Mouse (Mus musculus) MEL (cell line): Measurements from ENCODE around the gene Pigq. TPM values are rescaled to one million over a fixed set of nuclear protein-coding genes. Genes with fewer than 3 reads are reported as not detected.

Experiments
- DNase-seq: peaks from one replicate; pipeline ENCODE4 v3.0.0; 2011; ENCODE audit warnings: low read depth, low spot score
- H3K27ac ChIP-seq: 2 replicates; pipeline ENCODE4 v1.5.1; 2012; ENCODE audit warnings: low read depth, mild to moderate bottlenecking, control low read depth, low read length, moderate library complexity; ENCODE audit not compliant: control insufficient read depth
- H3K27me3 ChIP-seq, 2 experiments: fragments of 150-350 bp in 1 of 2; sonication (generic) in 1 of 2; 2 replicates each; pipeline ENCODE4 v1.6.1; 2012; ENCODE audit warnings: low read length in 2 of 2, mild to moderate bottlenecking in 2 of 2, improper control_type of control experiment in 1 of 2, moderate library complexity in 1 of 2; ENCODE audit not compliant: insufficient read depth in 2 of 2, control insufficient read depth in 1 of 2
- H3K36me3 ChIP-seq, 2 experiments: 2 replicates each; pipeline ENCODE4 v1.6.1; 2012 to 2014; ENCODE audit warnings: low read length in 2 of 2, improper control_type of control experiment in 1 of 2, inconsistent platforms in 1 of 2, mild to moderate bottlenecking in 1 of 2; ENCODE audit not compliant: insufficient read depth in 2 of 2, control insufficient read depth in 1 of 2
- H3K4me1 ChIP-seq, 2 experiments: fragments of 150-350 bp in 1 of 2; sonication (generic) in 1 of 2; 2 replicates each; pipeline ENCODE4 v1.6.1; 2012; ENCODE audit warnings: low read length in 2 of 2, improper control_type of control experiment in 1 of 2, mild to moderate bottlenecking in 1 of 2; ENCODE audit not compliant: insufficient read depth in 2 of 2, control insufficient read depth in 1 of 2
- H3K4me3 ChIP-seq, 2 experiments: fragments of 150-350 bp in 1 of 2; sonication (generic) in 1 of 2; 2 replicates each; pipeline ENCODE4 v1.5.1; 2012; ENCODE audit warnings: low read depth in 2 of 2, low read length in 2 of 2, mild to moderate bottlenecking in 2 of 2, moderate library complexity in 2 of 2, control low read depth in 1 of 2, improper control_type of control experiment in 1 of 2; ENCODE audit not compliant: control insufficient read depth in 1 of 2, insufficient read depth in 1 of 2
- H3K79me2 ChIP-seq: 2 replicates; pipeline ENCODE4 v1.6.1; 2012; ENCODE audit warnings: mild to moderate bottlenecking, low read length, moderate library complexity; ENCODE audit not compliant: control insufficient read depth, poor library complexity, insufficient read depth
- H3K9ac ChIP-seq: 2 replicates; pipeline ENCODE4 v1.6.1; 2012; ENCODE audit warnings: low read depth, mild to moderate bottlenecking, control low read depth, low read length, moderate library complexity; ENCODE audit not compliant: control insufficient read depth, poor library complexity, severe bottlenecking
- H3K9me3 ChIP-seq: fragments of 150-350 bp; sonication (generic); replicated peaks from 2 replicates; pipeline ENCODE4 v1.6.1; 2012; ENCODE audit warnings: mild to moderate bottlenecking, low read length, improper control_type of control experiment, moderate library complexity; ENCODE audit not compliant: insufficient read depth
- BHLHE40 ChIP-seq: IDR thresholded peaks from 2 replicates; pipeline ENCODE4 v1.6.1; 2012; ENCODE audit warnings: low read depth, mild to moderate bottlenecking, inconsistent platforms, low read length, improper control_type of control experiment, borderline replicate concordance
- CHD1 ChIP-seq: IDR thresholded peaks from 2 replicates; pipeline ENCODE4 v1.6.1; 2012; ENCODE audit warnings: low read depth, mild to moderate bottlenecking, inconsistent platforms, low read length, improper control_type of control experiment
- E2F4 ChIP-seq: IDR thresholded peaks from 2 replicates; pipeline ENCODE4 v1.6.1; 2011; ENCODE audit warnings: low read depth, low read length, improper control_type of control experiment, borderline replicate concordance
- ELF1 ChIP-seq: IDR thresholded peaks from 2 replicates; pipeline ENCODE4 v1.6.1; 2014; ENCODE audit warnings: low read depth, mild to moderate bottlenecking, inconsistent platforms, low read length, improper control_type of control experiment, moderate library complexity
- EP300 ChIP-seq, 2 experiments: IDR thresholded peaks; 2 replicates each; pipeline ENCODE4 v1.6.1; 2011; ENCODE audit warnings: improper control_type of control experiment in 2 of 2, low read length in 2 of 2, low read depth in 1 of 2, mild to moderate bottlenecking in 1 of 2
- ETS1 ChIP-seq: IDR thresholded peaks from 2 replicates; pipeline ENCODE4 v1.6.1; 2012; ENCODE audit warnings: low read depth, mild to moderate bottlenecking, inconsistent platforms, low read length, improper control_type of control experiment, moderate library complexity
- GATA1 ChIP-seq: IDR thresholded peaks from 2 replicates; pipeline ENCODE4 v1.6.1; 2011; ENCODE audit warnings: low read depth, low read length, improper control_type of control experiment
- JUND ChIP-seq: IDR thresholded peaks from 2 replicates; pipeline ENCODE4 v1.6.1; 2011; ENCODE audit warnings: low read depth, mild to moderate bottlenecking, improper control_type of control experiment, low read length
- MAFK ChIP-seq: IDR thresholded peaks from 2 replicates; pipeline ENCODE4 v1.6.1; 2011; ENCODE audit warnings: low read depth, mild to moderate bottlenecking, low read length, improper control_type of control experiment, borderline replicate concordance
- MAX ChIP-seq: IDR thresholded peaks from 2 replicates; pipeline ENCODE4 v1.6.1; 2011; ENCODE audit warnings: low read length, improper control_type of control experiment
- MEF2A ChIP-seq: IDR thresholded peaks from 2 replicates; pipeline ENCODE4 v1.6.1; 2014; ENCODE audit warnings: low read depth, mild to moderate bottlenecking, inconsistent platforms, low read length, improper control_type of control experiment; ENCODE audit not compliant: poor library complexity, insufficient replicate concordance, severe bottlenecking; ENCODE audit errors: extremely low read depth
- MXI1 ChIP-seq: IDR thresholded peaks from 2 replicates; pipeline ENCODE4 v1.6.1; 2011; ENCODE audit warnings: mild to moderate bottlenecking, low read depth, low read length, improper control_type of control experiment
- NRF1 ChIP-seq: IDR thresholded peaks from 2 replicates; pipeline ENCODE4 v1.6.1; 2014; ENCODE audit warnings: low read depth, mild to moderate bottlenecking, inconsistent platforms, low read length, improper control_type of control experiment, moderate library complexity; ENCODE audit not compliant: poor library complexity, insufficient read depth, severe bottlenecking
- POLR2A ChIP-seq, 2 experiments: IDR thresholded peaks; 2 replicates each; pipeline ENCODE4 v1.6.1; 2011 to 2012; ENCODE audit warnings: low read length in 2 of 2, mild to moderate bottlenecking in 2 of 2, control low read depth in 1 of 2, improper control_type of control experiment in 1 of 2, low read depth in 1 of 2, moderate library complexity in 1 of 2; ENCODE audit not compliant: control insufficient read depth in 1 of 2, insufficient read depth in 1 of 2, poor library complexity in 1 of 2
- POLR2AphosphoS2 ChIP-seq: IDR thresholded peaks from 2 replicates; pipeline ENCODE4 v1.6.1; 2011; ENCODE audit warnings: low read length, improper control_type of control experiment
- POLR2AphosphoS5 ChIP-seq: IDR thresholded peaks from 2 replicates; pipeline ENCODE4 v1.6.1; 2012; ENCODE audit warnings: low read depth, borderline replicate concordance, mild to moderate bottlenecking, inconsistent platforms, low read length, moderate library complexity, mixed read lengths
- RAD21 ChIP-seq: IDR thresholded peaks from 2 replicates; pipeline ENCODE4 v1.6.1; 2011; ENCODE audit warnings: mild to moderate bottlenecking, low read depth, low read length, improper control_type of control experiment
- SIN3A ChIP-seq: IDR thresholded peaks from 2 replicates; pipeline ENCODE4 v1.6.1; 2012; ENCODE audit warnings: low read length, improper control_type of control experiment, inconsistent platforms
- TCF12 ChIP-seq: IDR thresholded peaks from 2 replicates; pipeline ENCODE4 v1.6.1; 2014; ENCODE audit warnings: low read depth, mild to moderate bottlenecking, inconsistent platforms, low read length, improper control_type of control experiment, moderate library complexity
- UBTF ChIP-seq: IDR thresholded peaks from 2 replicates; pipeline ENCODE4 v1.6.1; 2012; ENCODE audit warnings: low read depth, mild to moderate bottlenecking, inconsistent platforms, low read length, improper control_type of control experiment, moderate library complexity, borderline replicate concordance; ENCODE audit not compliant: insufficient read depth
- USF2 ChIP-seq, 2 experiments: IDR thresholded peaks; 2 replicates each; pipeline ENCODE4 v1.6.1; 2011 to 2012; ENCODE audit warnings: improper control_type of control experiment in 2 of 2, low read length in 2 of 2, borderline replicate concordance in 1 of 2, inconsistent platforms in 1 of 2, low read depth in 1 of 2, mild to moderate bottlenecking in 1 of 2; ENCODE audit not compliant: insufficient read depth in 1 of 2
- ZC3H11A ChIP-seq: IDR thresholded peaks from 2 replicates; pipeline ENCODE4 v1.6.1; 2012; ENCODE audit warnings: low read depth, mild to moderate bottlenecking, inconsistent platforms, low read length, improper control_type of control experiment
- ZKSCAN1 ChIP-seq: IDR thresholded peaks from 2 replicates; pipeline ENCODE4 v1.6.1; 2012; ENCODE audit warnings: low read depth, mild to moderate bottlenecking, inconsistent platforms, low read length, improper control_type of control experiment, moderate library complexity
- ZMIZ1 ChIP-seq: IDR thresholded peaks from 2 replicates; pipeline ENCODE4 v1.6.1; 2012; ENCODE audit warnings: low read depth, mild to moderate bottlenecking, inconsistent platforms, low read length, improper control_type of control experiment, moderate library complexity
- polyA plus RNA-seq, 2 experiments: library from polyadenylated mRNA; stranded (reverse) in 1 of 2; unstranded in 1 of 2; fragments of >175 nt in 1 of 2; fragments of >200 nt in 1 of 2; gene quantifications; 2 replicates each; pipeline versions ENCODE4 v1.2.1 to v1.2.4; 2012; ENCODE audit warnings: low replicate concordance in 2 of 2, low read depth in 1 of 2; ENCODE audit not compliant: insufficient read length in 2 of 2, insufficient read depth in 1 of 2, missing spikeins in 1 of 2
- total RNA-seq: library from RNA; depleted of rRNA; stranded (reverse); fragments of 300-350 nt; gene quantifications from 2 replicates; pipeline ENCODE4 v1.2.3, GENCODE M21; 2012

Gene Pigq
- total and polyA plus RNA-seq, 3 experiments = 67.8 to 825 (median 193) TPM

DNA sequence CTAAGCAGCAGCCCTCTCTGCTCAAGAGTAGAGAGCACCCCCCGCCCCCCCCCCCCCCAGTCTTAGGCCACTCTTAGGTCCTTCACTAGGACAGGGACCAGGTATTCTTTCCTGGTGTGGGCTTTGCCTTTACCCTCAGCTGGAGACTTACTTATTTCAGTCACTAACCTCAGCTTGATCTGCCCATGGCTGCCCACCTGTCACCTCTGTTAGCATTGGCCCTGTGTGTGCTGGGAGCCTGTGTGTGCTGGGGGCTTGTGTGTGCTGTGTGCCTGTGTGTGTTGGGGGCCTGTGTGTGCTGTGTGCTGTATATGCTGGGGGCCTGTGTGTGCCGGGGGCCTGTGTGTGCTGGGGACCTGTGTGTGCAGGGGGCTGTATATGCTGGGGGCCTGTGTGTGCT lies 9.9 kb upstream of the Pigq start:
- Histone ChIP-seq H3K9me3 (no peaks in the 10 kb centered on the region), H3K4me3 (no peak overlapping the region), H3K36me3 (no peaks in the 10 kb centered on the region; a peak in 1 of 4 replicates), H3K27me3 (no peaks in the 10 kb centered on the region), H3K9ac (no peak overlapping the region), H3K4me1 (no peaks in the 10 kb centered on the region), H3K27ac (no peak overlapping the region), H3K79me2 (no peaks in the 10 kb centered on the region)
- DNase-seq = no peak
- TF ChIP-seq TCF12 (no peak), MAX (no peak), NRF1 (no peak), CHD1 (no peak), ZMIZ1 (no peak), JUND (no peak)

DNA sequence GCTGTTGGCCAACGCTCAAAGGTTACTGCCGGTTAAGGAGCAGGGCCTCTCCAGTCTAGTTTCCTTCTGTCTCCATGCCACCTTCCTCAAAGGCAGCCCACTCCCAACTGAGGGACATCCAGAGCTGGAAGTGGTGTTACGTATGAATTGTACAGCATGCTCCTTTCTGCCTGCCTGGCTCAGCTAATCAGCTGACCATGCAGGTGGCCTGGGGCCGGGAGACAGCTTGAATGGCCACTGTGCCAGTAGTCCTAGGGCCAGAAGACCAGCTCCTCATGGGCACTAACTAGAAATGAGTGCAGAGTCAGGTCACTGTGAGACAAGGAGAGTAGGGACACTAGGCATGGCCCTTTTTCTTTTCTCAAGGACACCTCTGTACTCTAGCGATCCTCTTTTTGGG lies 8.4 kb upstream of the Pigq start:
- H3K9me3 ChIP-seq = no peaks in the 10 kb centered on the region
- TF ChIP-seq BHLHE40 (no peak), USF2 (IDR thresholded peaks at IDR 0.05; ENCODE audit: borderline replicate concordance in 1 of 2, insufficient read depth in 1 of 2, low read depth in 1 of 2, low read length in 2 of 2) (no peak), POLR2A (IDR thresholded peaks at IDR 0.05; ENCODE audit: control insufficient read depth in 1 of 2, insufficient read depth in 1 of 2, low read depth in 1 of 2, low read length in 2 of 2, poor library complexity in 1 of 2) (no peak), ZMIZ1 (no peak), RAD21 (no peak), ELF1 (no peak), SIN3A (no peak), ZC3H11A (no peak), TCF12 (no peak), POLR2AphosphoS2 (no peak)
- no peaks in the 10 kb centered on the region for H3K27me3 ChIP-seq
- no peak overlapping the region for H3K27ac ChIP-seq
- no peaks in the 10 kb centered on the region; a peak in 1 of 4 replicates for H3K36me3 ChIP-seq
- no peak overlapping the region for H3K9ac ChIP-seq
- no peak overlapping the region for H3K4me3 ChIP-seq
- no peaks in the 10 kb centered on the region for H3K79me2 ChIP-seq
- no peaks in the 10 kb centered on the region for H3K4me1 ChIP-seq
- no peak for DNase-seq

DNA sequence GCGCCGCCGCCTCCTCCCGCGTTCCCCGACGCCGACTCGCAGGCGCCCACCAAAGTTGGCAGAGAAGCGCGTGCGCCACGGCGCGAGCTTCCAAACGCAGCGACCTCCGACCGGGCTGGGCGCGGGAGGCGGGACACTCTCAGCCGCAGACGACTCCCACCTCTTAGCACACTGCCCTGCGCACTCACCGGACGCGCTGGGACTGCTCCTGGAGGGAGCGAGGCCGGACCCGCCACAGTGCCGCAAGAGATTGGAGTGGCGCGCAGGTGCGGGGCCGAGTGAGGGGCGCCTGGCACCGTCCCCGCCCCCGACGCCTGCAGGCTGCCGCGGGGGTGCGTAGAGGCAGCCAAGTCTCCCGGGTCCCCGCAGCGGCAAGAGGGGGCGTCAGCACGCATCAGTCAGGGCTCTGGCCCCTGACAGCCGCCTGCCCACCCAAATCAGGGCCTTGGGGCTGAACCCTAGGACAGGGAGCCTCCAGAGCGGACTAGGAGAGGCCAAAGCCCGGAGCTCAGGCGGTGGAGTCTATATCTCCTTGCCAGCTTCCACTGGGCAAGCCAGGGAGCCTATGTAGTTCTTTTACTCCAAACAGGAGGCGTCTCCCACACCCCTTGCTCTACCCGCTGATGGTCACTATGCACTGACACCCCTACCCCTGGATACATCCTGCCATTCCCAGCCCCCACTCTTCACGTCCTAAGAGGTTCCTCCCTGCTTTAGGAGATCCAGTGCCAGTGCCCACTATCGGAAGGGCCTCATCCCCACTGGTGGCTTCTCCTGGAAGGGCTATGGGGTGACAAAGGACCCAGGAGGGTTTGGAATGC lies 7.3 kb upstream of the Pigq start, which contains the start of gene A930017K11Rik:
Gene A930017K11Rik (minus strand): TSS at position 763 of the 821 bp plus-strand sequence.
- Histone ChIP-seq H3K9ac (no peak within 1 kb of the TSS), H3K4me1 (no peaks in the 10 kb centered on the region), H3K27me3 (no peaks in the 10 kb centered on the region)
- TF ChIP-seq MAX (no peak), POLR2AphosphoS2 (no peak), ZC3H11A (no peak), MEF2A (no peak), ZKSCAN1 (no peak), MXI1 (no peak), MAFK (no peak), ZMIZ1 (no peak), GATA1 (no peak), ETS1 (no peak), E2F4 (no peak), NRF1 (no peak), UBTF (no peak), EP300 (IDR thresholded peaks at IDR 0.05; ENCODE audit: low read depth in 1 of 2, low read length in 2 of 2) (no peak), POLR2AphosphoS5 (no peak)
- TF ChIP-seq, all 39 proteins: peak for 0
- H3K36me3 ChIP-seq = no peaks in the 10 kb centered on the region
- H3K27ac ChIP-seq = no peak within 1 kb of the TSS
- no peaks in the 10 kb centered on the region for H3K79me2 ChIP-seq
- no peak for DNase-seq
- no peaks in the 10 kb centered on the region for H3K9me3 ChIP-seq
- H3K4me3 ChIP-seq = no peak within 1 kb of the TSS
